Mouse (Mus musculus): Measurements from ENCODE around the gene Babam2.

DNA sequence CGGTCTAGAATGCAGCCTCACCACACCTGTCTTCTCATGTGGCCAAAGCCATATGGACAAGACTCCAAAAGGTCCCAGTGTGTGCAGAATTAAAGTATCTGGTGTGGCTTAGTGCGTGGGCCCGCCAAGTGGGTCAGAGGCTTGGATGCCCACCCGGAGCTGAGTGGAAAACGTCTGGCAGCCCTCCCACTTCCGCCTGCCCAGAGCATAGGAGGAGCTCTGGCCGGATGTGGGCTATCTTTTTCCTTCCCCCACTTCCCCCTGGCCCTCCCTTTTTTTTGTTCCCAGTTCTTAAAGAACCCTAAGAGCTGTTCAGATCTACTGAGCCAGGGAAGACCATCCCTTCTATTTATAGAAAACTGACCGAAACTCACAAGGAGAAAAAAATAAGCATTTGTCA, 356.0 kb downstream of the Babam2 start:
- TF ChIP-seq POLR2A (IDR thresholded peaks at IDR 0.05; ENCODE audit: low read depth, low read length) (no peak), CTCF (conservative IDR thresholded peaks at IDR 0.05; ENCODE audit: insufficient read depth, insufficient read length, low read depth, low read length) (no peak)

All from kidney, adult 2 months (tissue).